9 mouse cellular contexts compared by ENCODE assay signal in the genomic region with DNA sequence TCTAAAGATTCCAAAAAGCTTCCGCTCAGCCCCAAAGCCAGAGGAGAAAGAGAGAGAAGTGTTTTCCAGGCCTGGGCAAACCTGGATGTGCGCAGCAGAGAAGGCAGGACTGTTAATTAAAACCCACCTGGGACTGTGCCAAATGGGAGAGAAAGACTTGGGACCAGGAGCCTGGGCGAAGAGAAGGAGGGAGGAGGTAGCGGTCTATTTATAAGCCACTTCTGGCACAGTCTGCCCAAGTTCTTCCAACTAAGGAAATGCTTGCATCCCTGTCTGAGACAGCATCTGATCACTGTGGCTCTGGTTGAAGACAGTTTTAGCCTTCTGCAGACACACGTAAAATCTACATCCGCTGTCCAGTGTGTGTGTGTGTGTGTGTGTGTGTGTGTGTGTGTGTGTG.
DNase-seq lines count a peak whose midpoint lies in the region; ATAC-seq and TF ChIP-seq lines count a peak whose summit lies in the region.
"Had no signal": no experiment of that assay in that cellular context is flagged by ENCODE, and none has a peak within 500 bp of the region (broad histone marks: within the 10 kb centered on the region; RNA-seq: fewer than 3 reads in every experiment).

No protein-coding gene starts in this region.

- peaks cover 29% of the 10 kb centered on the region for H3K4me1 ChIP-seq in heart, embryonic 13.5 days
- H3K4me1 ChIP-seq in liver, postnatal 0 days (ENCODE audit: insufficient read depth), result no peaks in the 10 kb centered on the region

- DNase-seq in heart, adult 9 months (ENCODE audit: low spot score in 2 of 2), result no peak
- DNase-seq in brain, adult 2 months (ENCODE audit: low read depth, low spot score), result peak; percentile 90
- peak; percentile 35 to 37 for DNase-seq in frontal cortex, postnatal 14 days (ENCODE audit: low spot score in 2 of 2)
- peak; percentile 79 to 85 for DNase-seq in left cerebral cortex, postnatal 14 days (ENCODE audit: low spot score in 2 of 2)
- DNase-seq in thymus, postnatal 25 days, result no peak
- no peak for DNase-seq in liver, postnatal 0 days
- no peak for DNase-seq in thymus, postnatal 4 days

- TF ChIP-seq EP300 in liver, postnatal 0 days (IDR thresholded peaks at IDR 0.05; ENCODE audit: low read depth), result no peak

- no peak overlapping the region for H3K4me2 ChIP-seq in heart, embryonic 13.5 days
- H3K4me2 ChIP-seq in liver, postnatal 0 days (ENCODE audit: low read depth, low read length), result no peak overlapping the region
- H3K4me2 ChIP-seq: embryonic facial prominence, embryonic 13.5 days had no signal

- peak overlapping the region; percentile 59; the same call in 1 of the 2 replicates for H3K9ac ChIP-seq in heart, embryonic 13.5 days
- no peak overlapping the region for H3K9ac ChIP-seq in liver, postnatal 0 days (replicated peaks)
- H3K9ac ChIP-seq: embryonic facial prominence, embryonic 13.5 days had no signal

- intact Hi-C loops in left cerebral cortex, postnatal 14 days (cut with DNase I), result no loop called here

- TF ChIP-seq CTCF in liver, postnatal 0 days (IDR thresholded peaks at IDR 0.05; ENCODE audit: low read depth), result no peak

- ATAC-seq in heart, embryonic 13.5 days (ENCODE audit: extremely low read depth, insufficient number of reproducible peaks, low FRiP score, low TSS enrichment), result 0 out of 2 replicates have a peak, but pooled peaks have one; percentile 10
- no peak for ATAC-seq in liver, postnatal 0 days

- 40% methylated on average over 6 of the region's 6 CpGs for WGBS in heart, embryonic 13.5 days
- WGBS in liver, postnatal 0 days (ENCODE audit: insufficient replicate concordance), result 78% methylated on average over 6 of the region's 6 CpGs

- H3K27ac ChIP-seq in heart, embryonic 13.5 days (replicated peaks), result peak overlapping the region; percentile 89
- no peak overlapping the region for H3K27ac ChIP-seq in liver, postnatal 0 days (ENCODE audit: low read depth)
- H3K27ac ChIP-seq: embryonic facial prominence, embryonic 13.5 days had no signal

- H3K36me3 ChIP-seq in heart, embryonic 13.5 days, result no peaks in the 10 kb centered on the region
- no peaks in the 10 kb centered on the region for H3K36me3 ChIP-seq in liver, postnatal 0 days (replicated peaks; ENCODE audit: insufficient read depth, low read length)
- H3K36me3 ChIP-seq: embryonic facial prominence, embryonic 13.5 days had no signal

- H3K9me3 ChIP-seq in heart, embryonic 13.5 days, result no peaks in the 10 kb centered on the region
- no peaks in the 10 kb centered on the region for H3K9me3 ChIP-seq in liver, postnatal 0 days (ENCODE audit: low read length)
- H3K9me3 ChIP-seq: embryonic facial prominence, embryonic 13.5 days had no signal

- H3K4me3 ChIP-seq in heart, embryonic 13.5 days, result no peak overlapping the region
- no peak overlapping the region for H3K4me3 ChIP-seq in liver, postnatal 0 days (ENCODE audit: low read depth, low read length)
- H3K4me3 ChIP-seq: embryonic facial prominence, embryonic 13.5 days had no signal

- H3K27me3 ChIP-seq in heart, embryonic 13.5 days (replicated peaks), result no peaks in the 10 kb centered on the region
- H3K27me3 ChIP-seq in liver, postnatal 0 days (ENCODE audit: insufficient read depth, low read length), result no peaks in the 10 kb centered on the region
- H3K27me3 ChIP-seq: embryonic facial prominence, embryonic 13.5 days had no signal

Comparison
In these comparisons a context has a peak if more than half of its experiments do, and no peak if none do; other contexts are left out.
1. DNase-seq: peak in brain, adult 2 months (single experiment), frontal cortex, postnatal 14 days (2 of 2) and left cerebral cortex, postnatal 14 days (2 of 2); none in heart, adult 9 months (0 of 2), thymus, postnatal 25 days (single experiment), liver, postnatal 0 days (single experiment) and thymus, postnatal 4 days (single experiment).